Mouse (Mus musculus) heart, postnatal 0 days (tissue): ENCODE measurements around the gene Pdgfc.

Experiments
- CTCF ChIP-seq: IDR thresholded peaks from 2 replicates; pipeline ENCODE4 v1.5.1; 2016; ENCODE audit warnings: antibody characterized with exemption, control low read depth, low read depth
- EP300 ChIP-seq: IDR thresholded peaks from 2 replicates; pipeline ENCODE4 v1.6.1; 2016; ENCODE audit warnings: antibody characterized with exemption, low read depth

DNA sequence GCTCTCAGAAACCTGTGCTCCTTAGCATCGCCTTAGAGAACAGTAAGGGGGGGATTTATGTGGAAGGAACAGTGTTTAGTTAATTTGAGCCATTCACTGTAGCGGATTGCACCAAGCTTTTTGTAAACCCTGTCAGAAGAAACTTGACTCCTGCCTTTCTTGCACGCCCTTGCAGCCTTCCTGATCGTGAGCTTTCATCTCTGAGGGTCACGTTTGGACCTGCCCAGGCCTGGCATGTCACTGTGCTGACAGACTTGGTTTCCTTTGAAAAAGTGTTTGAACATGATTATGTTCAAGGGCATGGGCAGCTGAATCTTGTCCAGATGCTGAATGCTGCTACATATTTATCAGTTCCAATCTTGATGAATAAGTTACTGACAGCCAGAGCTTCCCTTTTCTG lies 169.0 kb downstream of the Pdgfc start:
- TF ChIP-seq CTCF (no peak), EP300 (no peak)
